Mouse (Mus musculus) left cerebral cortex, adult 9 months (tissue): ENCODE data around the gene Plxna2.

Source experiments
- DNase-seq, 2 experiments: peaks; one replicate each; pipeline ENCODE4 v3.0.0; 2022; ENCODE audit warnings: low spot score in 2 of 2

The Plxna2 gene

GRCm38 (mm10) chr1:194815547-194815946 lies 197.5 kb downstream of the Plxna2 start:
- DNase-seq = no peak

GRCm38 (mm10) chr1:194816913-194817312 lies 198.9 kb downstream of the Plxna2 start:
- DNase-seq = peak; percentile 40 to 83

GRCm38 (mm10) chr1:194820953-194821352 lies 202.9 kb downstream of the Plxna2 start:
- DNase-seq = no peak

- DNase-seq = no peak
Observed at GRCm38 (mm10) chr1:194821721-194822120, 203.7 kb downstream of the Plxna2 start.

GRCm38 (mm10) chr1:194828316-194828715 lies 210.3 kb downstream of the Plxna2 start:
- no peak for DNase-seq

GRCm38 (mm10) chr1:194835238-194835637 lies 217.2 kb downstream of the Plxna2 start:
- no peak for DNase-seq

- no peak for DNase-seq
Observed at GRCm38 (mm10) chr1:194836182-194836581, 218.2 kb downstream of the Plxna2 start.

GRCm38 (mm10) chr1:194836671-194837070 lies 218.7 kb downstream of the Plxna2 start:
- no peak for DNase-seq

- DNase-seq = peak in 1 of 2 experiments; percentile 60
Observed at GRCm38 (mm10) chr1:194839230-194839910, 221.4 kb downstream of the Plxna2 start.

- DNase-seq = no peak
Observed at GRCm38 (mm10) chr1:194843020-194843419, 225.0 kb downstream of the Plxna2 start.

- no peak for DNase-seq
Observed at GRCm38 (mm10) chr1:194847014-194847413, 229.0 kb downstream of the Plxna2 start.

- no peak for DNase-seq
Observed at GRCm38 (mm10) chr1:194851242-194852064, 233.4 kb downstream of the Plxna2 start.

- no peak for DNase-seq
Observed at GRCm38 (mm10) chr1:194852065-194852358, 234.0 kb downstream of the Plxna2 start.
